Mouse (Mus musculus) intestine, embryonic 14.5 days (tissue): ENCODE measurements around the gene Il18bp. TPM values are rescaled to one million over a fixed set of nuclear protein-coding genes. Genes with fewer than 3 reads are reported as not detected.
A peak's percentile ranks its signal among the peaks of the same experiment; 100 is the strongest.

Experiments
- ATAC-seq: fragments of 200-750 bp; cut with Nextera tagmentation; replicated peaks from 2 replicates; pipeline ENCODE4 v1.8.0; 2017; ENCODE audit warnings: low read depth, moderate number of reproducible peaks, moderate TSS enrichment, moderate library complexity; ENCODE audit not compliant: low FRiP score, low TSS enrichment
- DNase-seq: peaks from one replicate; pipeline ENCODE4 v3.0.0-alpha.2; 2018; ENCODE audit warnings: low spot score
- H3K27ac ChIP-seq: fragments of 300-500 bp; sonication (generic); 2 replicates; pipeline ENCODE4 v1.5.1; 2014; ENCODE audit warnings: low read depth, mild to moderate bottlenecking, control low read depth
- H3K27me3 ChIP-seq: fragments of 300-500 bp; sonication (generic); replicated peaks from 2 replicates; pipeline ENCODE4 v1.6.1; 2014; ENCODE audit warnings: low read length, control low read depth; ENCODE audit not compliant: control insufficient read depth, insufficient read depth
- H3K36me3 ChIP-seq: fragments of 300-500 bp; sonication (generic); 2 replicates; pipeline ENCODE4 v1.6.1; 2014; ENCODE audit warnings: low read length, control low read depth; ENCODE audit not compliant: control insufficient read depth, insufficient read depth
- H3K4me1 ChIP-seq: fragments of 300-500 bp; sonication (generic); replicated peaks from 2 replicates; pipeline ENCODE4 v1.6.1; 2014; ENCODE audit warnings: low read length, control low read depth, mixed read lengths; ENCODE audit not compliant: control insufficient read depth, insufficient read depth
- H3K4me2 ChIP-seq: fragments of 300-500 bp; sonication (generic); 2 replicates; pipeline ENCODE4 v1.6.1; 2014; ENCODE audit warnings: low read length
- H3K4me3 ChIP-seq: fragments of 300-500 bp; sonication (generic); 2 replicates; pipeline ENCODE4 v1.5.1; 2014; ENCODE audit warnings: low read depth, low read length, control low read depth, mixed read lengths
- H3K9ac ChIP-seq: fragments of 300-500 bp; sonication (generic); 2 replicates; pipeline ENCODE4 v1.6.1; 2014; ENCODE audit warnings: mild to moderate bottlenecking, low read length
- H3K9me3 ChIP-seq: fragments of 300-500 bp; sonication (generic); 2 replicates; pipeline ENCODE4 v1.6.1; 2016; ENCODE audit warnings: low read length, control low read depth; ENCODE audit not compliant: control insufficient read depth
- WGBS: fragments of 180-500 bp; shearing (Covaris S2); extraction: QIAGEN DNeasy Blood & Tissue Kit; methylation state at CpG from one replicate; pipeline ENCODE4 v1.1.7; 2014; 5-methylcytosine and 5-hydroxymethylcytosine counted together
- polyA plus RNA-seq: library from polyadenylated mRNA; unstranded; fragments of >200 nt; fragmentation: Nextera tagmentation; extraction: Ambion mirVana; gene quantifications from 2 replicates; pipeline ENCODE4 v1.2.1, GENCODE M21; 2014

Gene Il18bp
- polyA plus RNA-seq, 1 experiment from 2014 or later = 2.7 TPM

GRCm38 (mm10) chr7:101998194-101998927 lies 20.1 kb downstream of the Il18bp start:
- WGBS = 59% methylated on average over 14 of the region's 14 CpGs
- Histone ChIP-seq H3K4me3 (no peak overlapping the region), H3K36me3 (peaks cover 98% of the 10 kb centered on the region), H3K4me1 (no peaks in the 10 kb centered on the region), H3K27me3 (no peaks in the 10 kb centered on the region), H3K27ac (no peak overlapping the region), H3K9me3 (no peaks in the 10 kb centered on the region), H3K4me2 (no peak overlapping the region), H3K9ac (no peak overlapping the region)
- ATAC-seq = peak; percentile 53
- DNase-seq = peak; percentile 87

DNA sequence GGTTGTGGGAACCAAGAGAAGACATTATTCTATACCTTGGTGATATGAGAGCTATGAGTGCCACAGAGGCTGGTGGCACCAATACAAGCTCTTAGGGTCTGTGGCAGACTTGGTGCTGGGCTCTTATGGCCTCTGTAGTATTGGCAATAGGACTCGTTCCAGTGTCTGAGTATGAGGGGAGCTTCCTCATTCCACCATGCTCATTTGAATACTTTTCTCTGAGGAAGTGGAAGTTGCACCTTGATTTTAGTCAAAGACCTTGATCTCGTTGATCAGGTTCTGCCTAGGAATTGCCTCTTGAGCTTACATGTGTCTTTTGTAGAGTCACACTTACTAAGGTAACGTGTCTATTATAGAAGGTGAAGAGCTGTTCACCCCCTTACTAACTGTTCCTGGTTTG lies 24.2 kb downstream of the Il18bp start:
- H3K4me1 ChIP-seq = no peaks in the 10 kb centered on the region
- no peak overlapping the region for H3K27ac ChIP-seq
- no peaks in the 10 kb centered on the region for H3K27me3 ChIP-seq
- ATAC-seq (no peak), DNase-seq (no peak)
- no peaks in the 10 kb centered on the region for H3K9me3 ChIP-seq
- H3K9ac ChIP-seq = no peak overlapping the region
- H3K4me2 ChIP-seq = no peak overlapping the region
- WGBS = 88% methylated on average over 3 of the region's 3 CpGs
- no peak overlapping the region for H3K4me3 ChIP-seq
- H3K36me3 ChIP-seq = peaks cover 98% of the 10 kb centered on the region

GRCm38 (mm10) chr7:101985081-101985480 lies 33.4 kb downstream of the Il18bp start:
- no peak for ATAC-seq
- Histone ChIP-seq H3K4me3 (no peak overlapping the region), H3K4me1 (no peaks in the 10 kb centered on the region), H3K27me3 (no peaks in the 10 kb centered on the region), H3K27ac (no peak overlapping the region), H3K9ac (no peak overlapping the region), H3K9me3 (no peaks in the 10 kb centered on the region), H3K4me2 (no peak overlapping the region), H3K36me3 (peaks cover 68% of the 10 kb centered on the region)
- DNase-seq = no peak
- WGBS = 90% methylated on average over 3 of the region's 3 CpGs

DNA sequence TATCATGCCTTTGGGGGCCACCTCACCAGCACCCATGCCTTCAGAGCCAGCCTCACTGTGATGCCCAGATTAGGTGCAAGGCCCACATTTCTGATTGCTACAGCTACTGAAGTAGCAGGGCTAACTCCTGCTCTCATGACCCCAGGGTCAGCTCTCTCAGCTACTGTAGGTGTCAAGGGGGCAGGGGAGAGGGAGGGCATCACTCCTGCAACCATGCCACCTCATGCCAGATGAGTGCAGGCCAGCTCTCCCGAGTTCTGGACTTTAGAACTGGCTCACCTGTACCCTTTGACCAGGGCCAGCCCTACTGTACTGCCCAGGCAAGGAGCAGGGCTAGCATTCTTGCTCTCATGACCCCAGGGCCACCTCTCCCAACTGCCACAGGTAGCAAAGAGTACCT lies 35.8 kb downstream of the Il18bp start:
- Histone ChIP-seq H3K4me3 (no peak overlapping the region), H3K4me1 (no peaks in the 10 kb centered on the region), H3K9me3 (no peaks in the 10 kb centered on the region), H3K9ac (no peak overlapping the region), H3K27ac (no peak overlapping the region), H3K4me2 (no peak overlapping the region), H3K27me3 (no peaks in the 10 kb centered on the region), H3K36me3 (peaks cover 52% of the 10 kb centered on the region)
- WGBS = 63% methylated on average over 1 of the region's 1 CpGs
- DNase-seq = no peak
- no peak for ATAC-seq

- Histone ChIP-seq H3K27ac (no peak overlapping the region), H3K9me3 (no peaks in the 10 kb centered on the region), H3K27me3 (no peaks in the 10 kb centered on the region), H3K4me1 (peaks cover 26% of the 10 kb centered on the region), H3K4me3 (no peak overlapping the region), H3K9ac (no peak overlapping the region), H3K36me3 (peaks cover 10% of the 10 kb centered on the region), H3K4me2 (no peak overlapping the region)
- DNase-seq = no peak
- 24% methylated on average over 2 of the region's 2 CpGs for WGBS
- ATAC-seq = no peak
Observed at GRCm38 (mm10) chr7:101974505-101974904, 44.0 kb downstream of the Il18bp start.

DNA sequence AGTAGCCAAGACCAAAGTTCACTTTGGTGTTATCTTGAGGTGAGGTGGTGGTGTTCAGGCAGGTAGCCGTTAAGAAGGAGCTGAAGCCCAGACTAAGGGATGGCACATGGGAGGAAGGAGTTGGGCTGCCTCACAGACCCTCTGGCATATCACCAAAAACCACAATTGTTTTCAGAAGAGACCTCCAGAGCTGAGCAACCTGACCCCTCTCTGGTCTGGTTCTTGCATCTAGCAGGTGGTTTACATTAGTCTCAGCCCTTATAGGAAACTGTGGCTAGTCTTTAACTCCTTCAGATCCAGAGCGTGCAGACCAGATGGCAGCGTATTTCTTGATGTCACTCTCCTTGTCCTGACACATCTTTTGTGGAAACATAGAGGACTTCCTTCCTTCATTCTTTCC lies 44.8 kb downstream of the Il18bp start:
- H3K4me3 ChIP-seq = no peak overlapping the region
- no peak for ATAC-seq
- DNase-seq = no peak
- H3K36me3 ChIP-seq = peaks cover 7% of the 10 kb centered on the region
- H3K9me3 ChIP-seq = no peaks in the 10 kb centered on the region
- H3K4me2 ChIP-seq = peak overlapping the region; percentile 0; the same call in 1 of the 2 replicates
- 52% methylated on average over 3 of the region's 3 CpGs for WGBS
- H3K27me3 ChIP-seq = no peaks in the 10 kb centered on the region
- H3K9ac ChIP-seq = no peak overlapping the region
- H3K4me1 ChIP-seq = peaks cover 31% of the 10 kb centered on the region
- peak overlapping the region; percentile 8; the same call in 1 of the 2 replicates for H3K27ac ChIP-seq

DNA sequence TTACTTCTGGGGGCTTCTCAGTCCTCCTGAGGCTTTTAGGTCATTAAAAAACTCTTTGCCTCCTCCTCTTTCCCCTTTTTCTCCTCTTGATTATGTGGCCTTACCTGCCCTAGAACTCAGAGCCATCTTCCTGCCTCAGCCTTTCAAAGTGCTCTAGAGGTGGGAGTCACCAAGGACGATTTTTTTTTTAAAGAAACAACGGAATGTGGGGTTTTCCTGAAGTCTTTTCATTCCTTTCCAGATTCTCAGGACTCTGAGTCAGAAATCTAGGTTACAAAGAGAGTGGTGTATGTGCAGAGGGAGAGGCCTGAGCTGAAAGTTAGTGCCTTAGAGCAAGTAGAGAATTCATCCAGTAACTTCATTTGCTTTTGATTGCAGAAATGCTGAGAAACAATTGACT lies 46.8 kb downstream of the Il18bp start:
- H3K9ac ChIP-seq = peak overlapping the region; percentile 82
- ATAC-seq (no peak), DNase-seq (no peak)
- no peaks in the 10 kb centered on the region for H3K36me3 ChIP-seq
- 50% methylated on average over 2 of the region's 2 CpGs for WGBS
- peak overlapping the region; percentile 82 for H3K4me2 ChIP-seq
- peaks cover 33% of the 10 kb centered on the region for H3K4me1 ChIP-seq
- no peaks in the 10 kb centered on the region for H3K27me3 ChIP-seq
- H3K27ac ChIP-seq = peak overlapping the region; percentile 100
- H3K9me3 ChIP-seq = no peaks in the 10 kb centered on the region
- H3K4me3 ChIP-seq = peak overlapping the region; percentile 77

GRCm38 (mm10) chr7:101970821-101971461 lies 47.5 kb downstream of the Il18bp start:
- peaks cover 33% of the 10 kb centered on the region for H3K4me1 ChIP-seq
- DNase-seq = peak; percentile 86
- peak overlapping the region; percentile 100 for H3K27ac ChIP-seq
- ATAC-seq = peak; percentile 53
- peak overlapping the region; percentile 82 for H3K9ac ChIP-seq
- H3K36me3 ChIP-seq = no peaks in the 10 kb centered on the region
- H3K4me2 ChIP-seq = peak overlapping the region; percentile 82
- H3K27me3 ChIP-seq = no peaks in the 10 kb centered on the region
- no peaks in the 10 kb centered on the region for H3K9me3 ChIP-seq
- H3K4me3 ChIP-seq = peak overlapping the region; percentile 77
- 2% methylated on average over 19 of the region's 19 CpGs for WGBS

DNA sequence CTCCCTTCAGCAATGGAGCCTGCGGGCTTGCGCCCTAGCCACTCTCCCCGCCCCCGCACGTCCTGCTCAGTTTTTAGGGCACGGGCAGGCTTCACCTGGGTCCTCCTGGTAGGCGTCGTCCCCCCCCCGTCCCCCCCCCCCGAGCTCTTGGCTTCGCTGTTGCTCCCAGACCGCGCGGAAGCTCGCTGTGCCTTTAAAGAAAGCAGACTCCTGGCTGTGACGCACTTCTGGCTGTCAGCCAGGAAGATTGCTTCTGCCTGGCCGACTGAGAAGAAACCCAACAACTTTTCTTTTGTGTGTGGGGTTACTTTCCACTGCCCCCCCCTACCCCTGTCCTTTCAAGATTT lies 48.1 kb downstream of the Il18bp start:
- ATAC-seq = peak; percentile 74

More for the DNA sequence above, 48.1 kb downstream of the Il18bp start:
- peak; percentile 94 for DNase-seq
- Histone ChIP-seq H3K27me3 (no peaks in the 10 kb centered on the region), H3K36me3 (no peaks in the 10 kb centered on the region), H3K4me1 (peaks cover 33% of the 10 kb centered on the region), H3K4me3 (peak overlapping the region; percentile 77), H3K9ac (peak overlapping the region; percentile 82), H3K27ac (peak overlapping the region; percentile 100), H3K9me3 (no peaks in the 10 kb centered on the region), H3K4me2 (peak overlapping the region; percentile 82)
- WGBS = 0% methylated on average over 16 of the region's 17 CpGs
